Mouse (Mus musculus) ovary, postnatal 10 days (tissue): ENCODE measurements around the gene Serpinb6a.
A peak's percentile ranks its signal among the peaks of the same experiment; 100 is the strongest.

ENCODE experiments used
- DNase-seq: peaks from one replicate; pipeline ENCODE4 v3.0.0; 2022; ENCODE audit warnings: low spot score

The Serpinb6a gene

DNA sequence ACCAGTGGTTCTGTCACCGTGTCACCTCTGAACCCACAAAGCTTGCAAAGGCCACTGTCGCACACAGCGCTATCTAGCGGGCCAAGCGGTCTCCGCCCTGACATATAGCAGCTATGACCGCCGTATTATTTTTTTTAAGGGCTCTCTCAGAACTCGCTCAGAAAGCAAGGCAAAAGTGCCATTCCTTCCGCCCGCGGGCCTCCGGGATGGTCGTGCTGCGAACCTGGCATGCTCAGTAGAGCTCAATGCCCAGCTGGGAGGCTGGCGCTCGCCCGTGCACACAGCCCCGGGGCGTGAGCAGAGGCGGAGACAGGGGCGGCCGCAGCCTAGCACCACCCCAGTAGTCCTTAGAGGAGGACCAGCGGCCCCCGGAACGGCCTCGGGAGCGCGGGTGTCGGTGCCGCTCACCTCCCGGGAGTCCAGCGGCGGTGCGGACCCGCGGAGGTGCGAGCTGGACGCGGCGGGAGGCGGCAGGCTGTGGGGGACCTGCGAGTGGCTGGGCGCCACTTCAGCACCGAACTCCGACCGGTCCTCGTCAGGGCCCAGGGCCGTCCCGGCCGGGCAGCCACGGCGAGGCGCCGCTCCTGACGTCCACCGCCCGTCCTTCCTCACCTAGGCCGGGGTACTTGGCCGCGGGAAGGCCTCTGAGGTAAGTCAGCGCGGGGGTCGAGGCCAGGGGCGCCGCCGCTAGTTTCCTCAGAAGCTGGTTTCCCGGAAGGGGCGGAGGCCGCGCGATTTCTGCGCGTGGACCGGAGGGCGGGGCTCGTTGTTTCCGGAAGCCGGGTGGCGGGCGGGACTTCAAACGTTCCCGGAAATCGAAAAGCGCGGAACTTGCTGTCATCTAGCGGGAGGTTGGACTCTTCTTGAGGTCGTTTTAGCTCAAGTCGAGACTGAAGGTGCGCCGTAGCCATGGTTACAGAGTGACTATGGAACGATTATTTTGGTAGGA lies at the start of gene Serpinb6a, which contains the start of gene Ripk1:
Gene Serpinb6a, minus strand, starts transcription at position 737 of the 949 bp plus-strand sequence.
Gene Ripk1, plus strand, starts transcription at position 306 of the 949 bp plus-strand sequence.
- peak; percentile 78 for DNase-seq

GRCm38 (mm10) chr13:34051692-34052091 lies 49.1 kb upstream of the Serpinb6a start:
- no peak for DNase-seq

DNA sequence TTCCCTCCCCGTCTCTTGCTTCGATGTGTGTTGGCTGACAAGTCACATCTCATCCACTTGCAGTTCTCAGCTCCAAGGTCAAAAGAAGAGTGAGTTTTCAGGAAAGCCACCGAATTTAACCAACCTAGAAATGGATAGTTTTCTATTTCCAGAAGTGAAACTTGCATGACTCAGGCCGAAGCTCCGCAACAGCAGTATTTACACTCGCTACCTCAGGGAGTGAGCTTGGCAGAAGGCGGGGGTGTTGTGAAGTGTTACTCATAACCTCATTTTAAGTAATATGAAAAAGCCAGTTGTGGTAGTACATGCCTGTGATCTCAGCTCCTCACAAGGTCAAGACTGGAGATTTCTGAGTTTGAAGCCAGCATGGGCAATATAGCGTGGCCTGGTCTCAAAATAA lies 47.9 kb upstream of the Serpinb6a start:
- DNase-seq, result no peak

DNA sequence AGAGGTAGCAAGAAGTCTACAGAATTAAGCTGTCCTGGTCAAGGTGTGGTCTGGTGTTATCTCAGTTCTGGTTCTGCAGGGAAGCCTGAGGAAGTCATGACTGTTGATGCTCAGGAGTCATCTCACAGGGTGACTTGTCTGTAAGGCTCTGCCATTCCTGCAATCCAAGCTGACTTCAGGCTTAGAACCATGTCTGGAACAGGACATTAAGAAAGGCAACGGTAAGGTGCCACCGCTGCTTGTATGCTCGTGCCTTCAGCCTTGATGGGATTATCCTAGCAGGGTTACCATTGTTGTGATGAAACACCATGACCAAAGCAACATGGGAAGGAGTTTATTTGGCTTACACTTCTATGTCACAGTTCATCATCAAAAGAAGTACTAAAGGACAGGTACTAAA lies 44.9 kb upstream of the Serpinb6a start:
- no peak for DNase-seq

DNA sequence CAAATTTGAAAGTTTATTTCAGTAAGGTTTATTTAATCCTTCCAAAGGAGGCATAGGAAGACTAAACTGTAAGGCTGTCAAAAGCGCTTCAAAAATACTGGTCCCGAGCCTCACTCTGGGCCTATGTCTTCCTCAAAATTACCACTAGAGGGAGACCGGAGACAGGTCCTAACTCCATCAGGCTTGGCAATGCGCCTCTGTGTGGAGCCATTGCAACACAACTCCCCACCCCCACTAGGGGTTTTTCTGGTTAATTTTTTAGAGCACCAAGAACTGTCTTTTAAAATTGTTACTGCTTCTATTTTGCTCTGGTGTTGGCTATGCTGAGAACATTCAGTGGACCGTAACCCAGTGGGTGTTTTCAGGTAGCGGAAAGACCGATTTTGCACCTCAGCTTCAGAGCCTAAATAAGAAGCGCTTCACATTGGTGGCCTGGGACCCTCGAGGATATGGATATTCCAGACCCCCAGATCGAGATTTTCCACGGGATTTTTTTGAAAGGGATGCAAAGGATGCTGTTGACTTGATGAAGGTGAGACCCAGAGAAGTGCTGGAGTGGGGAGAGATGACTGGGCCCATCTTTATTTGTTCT lies 43.9 kb upstream of the Serpinb6a start:
- peak; percentile 37 for DNase-seq

- DNase-seq, result no peak
Measured at GRCm38 (mm10) chr13:34045511-34046249, 43.1 kb upstream of the Serpinb6a start.

DNA sequence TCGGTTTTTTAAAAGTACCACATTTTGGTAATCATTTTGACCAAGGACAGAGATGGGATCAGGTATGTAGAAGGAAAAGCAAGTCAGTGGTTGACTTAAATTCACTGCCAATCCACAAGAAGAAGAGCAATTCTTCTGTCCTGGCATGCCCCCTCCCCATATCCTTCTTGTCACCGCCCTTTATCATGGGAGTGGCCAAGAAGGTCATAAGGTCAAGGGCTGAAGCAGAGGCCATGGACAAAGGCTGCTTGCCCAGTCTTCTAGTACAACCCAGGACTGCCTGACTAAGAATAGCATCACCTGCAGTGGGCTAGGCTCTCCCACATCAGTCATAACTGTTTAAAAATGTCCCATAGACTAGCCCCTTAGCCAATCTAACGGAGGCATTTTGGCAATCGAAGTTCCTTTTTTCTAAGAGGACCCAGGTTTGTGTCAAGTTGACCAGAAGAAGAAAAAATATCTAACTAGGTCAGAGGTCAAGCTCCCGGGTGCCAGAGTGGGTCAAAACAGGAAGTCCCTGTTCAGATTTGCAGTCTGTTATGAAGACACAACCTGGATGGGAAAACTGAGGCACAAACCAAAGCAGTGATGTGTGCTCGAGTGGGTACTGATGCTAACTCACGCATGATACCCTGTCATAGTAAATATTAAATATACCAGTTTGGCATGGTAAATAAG lies 41.3 kb upstream of the Serpinb6a start:
- DNase-seq, result no peak

- DNase-seq, result no peak
Measured at GRCm38 (mm10) chr13:34040091-34040490, 37.5 kb upstream of the Serpinb6a start.

GRCm38 (mm10) chr13:34038901-34039341 lies 36.3 kb upstream of the Serpinb6a start:
- DNase-seq, result no peak

DNA sequence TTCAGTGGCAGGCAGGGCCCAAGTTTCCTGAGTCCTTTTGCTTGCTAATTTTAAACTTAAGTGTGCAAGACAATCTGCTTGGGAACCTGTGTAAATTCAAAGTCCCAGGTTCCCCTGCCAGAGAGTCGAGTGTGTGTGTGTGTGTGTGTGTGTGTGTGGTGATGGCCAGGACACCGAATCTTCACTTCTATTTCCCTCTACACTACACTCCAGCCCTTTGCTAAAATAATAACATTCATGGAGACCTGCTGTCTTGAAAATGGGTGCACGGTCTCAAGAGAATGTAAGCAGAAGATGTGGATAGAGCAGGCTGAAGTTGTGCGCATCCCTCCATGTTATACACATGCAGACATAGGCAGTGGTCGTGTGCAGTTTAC lies 35.5 kb upstream of the Serpinb6a start:
- DNase-seq, result no peak

DNA sequence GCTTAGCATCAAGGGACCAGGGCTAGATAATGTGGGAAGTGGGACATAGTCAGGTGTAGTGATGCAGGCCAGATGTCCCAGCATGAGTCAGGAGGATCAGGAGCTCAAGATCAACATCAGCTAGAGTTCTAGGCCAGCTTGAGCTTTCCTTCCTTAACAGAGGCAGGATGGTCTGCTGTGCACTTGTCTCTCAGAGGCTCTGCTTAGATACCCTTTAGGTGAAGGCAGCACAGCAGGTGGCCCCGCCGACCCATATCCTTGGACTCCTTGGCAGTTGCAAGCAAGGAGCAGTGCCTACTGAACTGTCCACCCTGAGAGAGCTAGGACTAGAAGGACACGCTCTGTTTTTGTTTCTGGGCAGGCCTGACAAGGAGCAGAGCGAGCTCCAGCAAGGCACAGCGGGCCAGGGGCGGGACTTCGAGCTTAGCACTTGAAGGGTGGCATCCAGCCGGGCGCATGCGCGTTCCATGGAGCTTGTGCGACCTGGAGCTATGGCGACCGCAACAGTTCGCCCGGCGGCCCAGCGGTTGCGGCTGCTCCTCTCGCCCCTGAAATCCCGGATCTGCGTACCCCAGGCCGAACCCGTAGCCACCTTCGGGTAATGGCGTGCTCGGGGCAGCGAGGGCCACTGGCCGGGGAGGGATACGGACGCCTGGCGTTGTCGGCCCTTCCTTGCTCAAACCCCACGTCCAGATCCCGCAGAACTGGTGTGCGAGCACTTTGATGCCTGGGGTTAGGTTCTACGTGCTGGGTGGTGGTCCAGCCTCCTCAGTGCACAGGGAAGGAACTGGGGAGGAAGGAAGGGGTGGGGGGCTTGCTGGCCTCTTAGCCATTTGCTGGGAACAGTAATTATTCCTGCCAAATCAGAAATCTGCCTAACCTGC lies 34.8 kb upstream of the Serpinb6a start, which contains the start of gene Bphl:
Gene Bphl, plus strand, starts transcription at position 426 of the 884 bp plus-strand sequence.
- peak; percentile 85 for DNase-seq

DNA sequence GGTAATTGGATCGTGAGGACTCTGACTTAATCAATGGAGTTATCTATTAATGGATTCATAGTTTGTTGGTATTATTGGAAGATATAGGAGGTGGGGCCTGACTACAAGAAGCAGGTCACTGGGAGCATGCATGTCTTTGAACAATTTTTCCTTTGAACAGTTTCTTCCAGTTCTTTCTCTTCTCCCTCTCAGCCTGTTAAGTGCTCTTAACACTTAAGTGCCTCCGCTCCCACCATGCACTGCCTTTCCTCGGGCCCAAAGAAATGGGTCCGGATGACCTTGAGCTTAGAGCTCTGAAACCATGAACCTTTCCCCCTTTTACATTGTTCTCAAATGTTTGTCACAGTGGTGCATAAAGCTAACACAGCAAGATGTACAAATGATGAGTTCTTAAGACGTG lies 34.1 kb upstream of the Serpinb6a start:
- DNase-seq, result no peak

- no peak for DNase-seq
Measured at GRCm38 (mm10) chr13:34035424-34035823, 32.8 kb upstream of the Serpinb6a start.

DNA sequence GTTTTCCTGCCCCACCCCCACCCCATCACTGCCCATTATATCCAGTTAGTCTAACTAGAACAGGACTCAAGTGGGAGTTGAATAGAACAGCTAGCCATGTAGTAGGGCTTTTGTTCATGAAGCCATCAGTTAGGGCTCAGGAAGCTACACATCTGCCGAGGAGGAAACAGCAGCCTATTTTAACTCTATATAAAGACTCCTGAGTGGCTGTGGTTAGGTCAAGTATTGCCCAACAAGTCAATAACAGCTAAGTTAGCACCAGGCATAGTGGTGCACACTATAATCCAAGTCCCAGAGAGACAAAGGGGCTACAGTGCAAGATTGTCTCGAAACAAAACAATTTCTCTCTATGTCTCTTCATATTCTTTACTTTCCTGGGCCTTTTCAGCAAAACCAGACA lies 29.4 kb upstream of the Serpinb6a start:
- no peak for DNase-seq

DNA sequence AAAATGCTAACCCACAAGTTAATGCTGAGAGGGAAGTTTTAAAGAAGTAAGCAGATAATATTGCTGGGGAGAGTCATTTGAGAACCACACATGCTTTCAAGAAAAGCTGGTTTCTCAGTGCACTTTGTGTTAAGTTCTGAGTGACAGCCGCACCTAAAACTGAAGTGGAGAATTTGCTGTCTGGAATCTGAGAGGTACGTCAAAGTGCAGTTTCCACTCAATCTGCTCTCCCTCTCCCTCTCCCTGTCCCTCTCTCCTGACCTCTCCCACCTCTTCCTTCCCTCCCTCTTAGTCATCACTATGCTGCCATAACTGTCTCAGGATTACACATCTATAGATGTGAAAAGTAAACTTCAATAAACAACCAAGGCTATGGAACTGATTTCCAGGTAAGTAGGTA lies 19.4 kb upstream of the Serpinb6a start:
- no peak for DNase-seq

DNA sequence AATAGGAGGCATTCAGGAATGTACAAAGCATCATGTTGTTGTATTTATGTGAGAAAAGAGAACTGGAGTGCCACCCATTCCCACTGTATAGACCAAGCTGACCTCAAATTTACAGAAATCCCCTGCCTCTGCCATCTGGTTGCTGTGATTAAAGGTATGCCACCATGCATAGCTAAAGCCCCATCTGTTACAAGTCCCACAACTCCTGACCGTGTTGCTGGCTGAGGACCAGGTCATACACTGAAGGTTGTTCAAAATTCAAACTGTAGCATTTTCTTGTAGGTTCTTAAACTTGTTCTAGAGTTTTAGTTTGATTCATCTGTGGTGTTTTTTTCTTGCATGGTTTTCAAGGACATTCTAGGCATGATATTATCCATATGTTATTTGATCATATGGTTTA lies 15.9 kb upstream of the Serpinb6a start:
- DNase-seq, result no peak

DNA sequence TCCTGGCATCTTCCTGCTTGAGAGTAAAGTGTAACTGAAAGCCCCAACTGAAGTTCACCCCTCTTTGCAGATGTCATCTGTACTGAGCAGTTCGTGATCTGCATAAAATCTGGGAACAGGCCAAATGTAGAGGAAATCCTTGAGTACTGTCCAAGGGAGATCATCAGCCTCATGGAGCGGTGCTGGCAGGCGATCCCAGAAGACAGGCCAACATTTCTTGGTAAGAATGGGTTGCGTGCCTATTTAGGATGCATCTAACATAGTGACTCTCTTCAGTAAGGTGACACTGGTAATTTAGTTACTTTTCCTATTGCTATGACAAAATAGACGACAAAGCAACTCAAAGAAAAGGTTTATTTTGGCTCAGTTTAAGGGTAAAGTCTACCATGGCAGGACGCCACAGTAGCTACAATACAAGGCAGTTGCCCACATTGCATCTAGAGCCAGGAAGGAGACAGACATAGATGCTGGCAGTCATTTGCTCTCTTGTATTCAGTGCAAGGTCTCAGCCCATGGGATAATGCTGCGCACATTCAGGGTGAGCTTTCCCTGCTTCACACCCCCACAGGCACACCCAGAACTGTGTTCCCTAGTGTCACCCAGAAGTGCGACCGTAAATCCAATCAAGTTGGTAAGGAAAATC lies 14.5 kb upstream of the Serpinb6a start:
- DNase-seq, result no peak

- DNase-seq, result no peak
Measured at GRCm38 (mm10) chr13:34007234-34007633, 4.6 kb upstream of the Serpinb6a start.

DNA sequence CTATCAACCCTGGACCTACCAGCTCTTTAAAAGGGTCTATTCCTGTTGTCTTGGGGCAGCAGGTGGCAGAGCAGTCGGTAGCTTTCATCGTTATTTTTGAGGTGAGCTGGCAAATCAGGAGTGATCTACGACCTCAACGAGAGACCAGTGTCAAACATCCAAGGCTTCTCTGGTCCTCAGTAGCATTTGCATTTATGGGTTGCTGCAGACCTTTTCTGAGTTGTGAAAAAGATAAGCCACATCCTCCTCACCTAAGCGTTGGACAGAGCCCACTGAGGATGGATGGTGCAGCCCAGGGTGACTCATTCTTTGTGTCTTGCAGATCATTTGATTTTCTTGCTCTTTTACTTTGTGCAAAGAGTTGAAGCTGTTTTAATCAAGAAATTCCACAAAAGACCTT lies 464 bp upstream of the Serpinb6a start:
- no peak for DNase-seq

- peak; percentile 18 for DNase-seq
Measured at GRCm38 (mm10) chr13:33995197-33995596, 7.4 kb downstream of the Serpinb6a start.
